Mouse (Mus musculus) adrenal gland, postnatal 4 days (tissue): ENCODE results near the gene Tob1. TPM values are rescaled to one million over a fixed set of nuclear protein-coding genes. Genes with fewer than 3 reads are reported as not detected.

ENCODE experiments used
- DNase-seq, 2 experiments: peaks; one replicate each; pipeline ENCODE4 v3.0.0; 2021 to 2022; ENCODE audit warnings: low spot score in 2 of 2, mixed read lengths in 2 of 2
- long read RNA-seq, 2 experiments: library from polyadenylated mRNA; stranded (forward); transcript quantifications; one replicate each; pipeline ENCODE4 v2.0.0; 2021
- total RNA-seq, 2 experiments: library from RNA; stranded (reverse); gene quantifications; 2 replicates each; pipeline ENCODE4 v1.2.3; 2021

Tob1 gene
- total RNA-seq = 100 to 1,000 TPM; 117 to 126 TPM
- long read RNA-seq, experiment 1, transcript Tob1-201 (2 exons, 2,288 nt) = major isoform, 162 of 173 reads
- long read RNA-seq, experiment 1, partial matches to known transcripts = 0 of 173 reads
- long read RNA-seq, experiment 1, other reads (novel, unspliced or antisense) = 11 of 173 reads
- long read RNA-seq, experiment 2, transcript Tob1-201 (2 exons, 2,288 nt) = major isoform, 221 of 227 reads
- long read RNA-seq, experiment 2, partial matches to known transcripts = 0 of 227 reads
- long read RNA-seq, experiment 2, other reads (novel, unspliced or antisense) = 6 of 227 reads

DNA sequence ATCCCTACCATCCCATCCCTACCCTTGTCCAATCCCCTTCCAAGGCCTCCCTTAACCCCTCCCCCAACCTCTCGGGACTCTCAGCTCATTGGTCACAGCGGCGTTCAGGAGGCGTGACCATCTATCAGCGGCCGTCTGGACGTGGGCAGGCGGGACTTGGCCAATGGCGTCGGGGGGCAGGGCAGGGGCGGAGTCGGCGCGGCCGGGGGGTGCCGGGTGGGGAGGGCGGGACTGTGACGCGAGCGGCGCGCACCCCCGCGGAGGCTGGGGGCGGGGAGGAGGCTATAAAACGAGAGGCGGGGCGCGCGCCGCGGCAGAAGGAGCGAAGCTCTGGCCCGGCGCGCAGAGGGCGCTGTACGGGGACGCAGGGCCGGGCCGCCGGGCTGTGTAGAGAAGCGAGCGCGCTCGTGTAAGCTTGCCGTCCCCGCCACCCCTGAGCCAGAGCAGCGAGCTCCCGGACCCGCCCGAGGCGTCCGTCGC, at the start of gene Tob1:
TSS of gene Tob1 (plus strand) at position 331 of the 480 bp plus-strand sequence.
- DNase-seq = peak; percentile 97 to 98

DNA sequence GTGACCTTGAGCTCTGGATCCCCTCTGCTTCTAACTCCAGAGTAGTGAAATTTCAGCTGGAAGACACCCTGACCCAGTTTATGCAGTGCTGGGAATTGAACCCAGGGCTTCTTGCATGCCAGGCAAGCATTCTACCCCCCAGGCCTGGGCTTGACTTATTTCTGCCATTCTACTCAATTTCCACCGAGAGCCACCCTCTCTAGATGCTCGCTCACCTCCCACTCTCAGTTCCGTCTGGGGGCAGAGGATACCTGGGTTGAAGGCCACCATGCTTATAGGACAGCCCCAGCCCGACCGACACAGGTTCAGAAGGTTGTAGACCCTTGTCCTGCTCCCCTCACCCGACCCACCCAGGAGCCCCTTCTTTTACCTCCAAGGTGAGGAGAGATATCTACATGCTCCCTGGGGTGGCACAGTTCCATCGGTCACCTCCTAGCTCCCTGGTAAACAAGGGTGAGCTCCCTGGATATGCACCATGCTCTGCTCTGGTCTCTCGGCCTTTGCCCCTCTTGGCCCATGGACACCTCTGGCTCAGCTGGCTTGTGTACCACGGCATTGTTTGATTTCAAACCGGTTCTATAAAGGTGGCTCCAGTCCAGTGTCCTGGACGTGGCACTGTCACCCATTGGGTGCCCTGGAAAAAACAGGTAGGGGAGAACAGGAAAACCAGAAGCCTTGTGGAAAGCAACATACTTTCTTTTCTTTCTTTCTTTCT, 49.2 kb upstream of the Tob1 start:
- DNase-seq = no peak

DNA sequence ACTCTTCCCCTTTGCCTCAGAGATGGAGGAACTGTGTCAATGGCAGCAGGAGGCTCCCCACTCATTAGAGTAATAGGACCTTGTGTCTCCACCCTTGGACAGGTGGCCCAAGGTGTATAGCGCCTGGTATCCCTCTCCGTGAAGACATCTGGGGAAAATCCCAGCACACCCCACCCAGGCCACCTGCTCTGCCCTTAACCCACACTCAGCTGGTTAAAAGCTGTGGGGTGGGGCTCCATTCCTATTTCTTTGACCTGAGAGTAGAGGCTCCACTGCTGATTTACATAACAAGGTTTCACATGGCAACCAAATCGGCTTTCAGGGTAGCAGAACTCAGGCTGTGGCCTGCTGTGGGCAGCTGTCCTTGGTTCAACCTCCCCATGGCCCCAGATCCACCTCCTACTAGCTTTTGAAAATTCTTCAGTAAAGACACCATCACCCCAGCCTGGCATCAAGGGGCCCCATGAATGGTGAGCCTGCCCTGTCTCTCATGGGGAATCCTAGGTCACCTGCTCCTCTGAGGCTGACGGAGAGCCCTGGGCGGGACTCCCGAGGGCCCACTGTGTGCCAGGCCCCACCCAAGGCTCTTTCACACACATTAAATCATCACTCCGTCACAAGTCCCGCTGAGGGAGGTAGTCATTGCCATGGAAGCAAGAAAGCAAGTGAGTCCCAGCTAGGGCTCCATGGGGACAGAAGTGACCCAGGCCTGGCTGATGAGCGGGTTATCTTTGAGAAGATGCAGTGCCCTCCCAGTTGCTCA, 48.1 kb upstream of the Tob1 start:
- DNase-seq = no peak

GRCm38 (mm10) chr11:94165745-94166144, 45.5 kb upstream of the Tob1 start:
- DNase-seq = no peak

- DNase-seq = no peak
Measured at GRCm38 (mm10) chr11:94168238-94168637, 43.0 kb upstream of the Tob1 start.

- no peak for DNase-seq
Measured at GRCm38 (mm10) chr11:94169596-94169995, 41.7 kb upstream of the Tob1 start.

DNA sequence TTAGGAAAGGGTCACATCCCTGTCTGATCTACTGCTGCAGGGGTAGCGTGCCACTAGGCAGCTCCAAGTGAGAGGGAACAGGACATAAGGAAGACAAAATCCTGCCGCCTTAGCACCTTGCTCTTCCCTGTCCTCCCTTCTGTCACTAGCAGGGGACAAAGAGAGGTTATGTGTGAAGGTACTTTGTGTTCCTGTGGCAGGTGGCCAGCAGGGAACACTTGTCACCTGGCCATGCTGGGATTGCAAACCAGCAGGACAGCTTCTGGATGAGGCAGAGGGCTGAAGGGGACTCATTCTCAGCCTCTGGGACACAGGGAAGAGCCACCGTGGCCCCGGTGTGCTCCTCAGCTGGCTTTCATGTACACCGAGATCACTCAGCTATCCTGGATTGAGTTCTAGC, 39.6 kb upstream of the Tob1 start:
- no peak for DNase-seq

DNA sequence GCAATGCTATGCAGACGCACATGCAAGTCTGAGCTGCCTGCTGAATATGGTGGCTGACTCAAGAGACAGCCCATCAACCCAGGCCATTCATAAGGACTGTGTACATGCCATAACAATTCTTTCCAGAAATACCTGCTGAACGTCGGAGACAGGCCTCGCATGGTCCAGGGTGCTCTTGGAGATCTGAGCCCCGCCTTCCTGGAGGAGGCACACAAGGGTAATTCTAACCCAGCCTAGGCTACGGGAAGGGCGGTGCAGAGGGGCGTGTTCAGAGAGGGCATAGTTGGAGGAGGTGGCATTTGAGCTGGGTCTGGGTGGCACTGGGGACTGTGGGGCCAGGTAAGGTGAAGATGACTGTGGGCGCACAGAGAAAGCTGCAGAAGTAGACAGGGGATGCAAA, 39.1 kb upstream of the Tob1 start:
- DNase-seq = no peak

DNA sequence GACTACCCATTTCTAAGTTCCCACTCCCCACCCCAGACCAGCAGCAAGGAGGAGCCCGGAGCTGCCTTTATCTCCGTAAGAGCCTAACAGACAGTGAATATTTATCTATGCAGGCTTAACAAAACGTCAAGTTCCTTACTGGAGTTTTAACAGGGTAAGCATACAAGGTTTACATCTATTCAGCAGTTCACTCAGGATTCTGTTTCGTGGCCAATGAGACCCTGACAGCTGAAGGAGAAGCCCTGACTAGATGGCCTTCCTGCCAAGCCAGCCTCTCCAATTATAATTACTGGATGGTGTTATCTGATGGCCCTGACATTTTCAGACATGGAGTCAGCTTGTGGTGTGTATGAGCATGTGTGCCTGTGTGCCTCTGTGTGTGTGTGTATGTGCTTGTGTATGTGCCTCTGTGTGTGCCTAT, 37.5 kb upstream of the Tob1 start:
- DNase-seq = no peak

DNA sequence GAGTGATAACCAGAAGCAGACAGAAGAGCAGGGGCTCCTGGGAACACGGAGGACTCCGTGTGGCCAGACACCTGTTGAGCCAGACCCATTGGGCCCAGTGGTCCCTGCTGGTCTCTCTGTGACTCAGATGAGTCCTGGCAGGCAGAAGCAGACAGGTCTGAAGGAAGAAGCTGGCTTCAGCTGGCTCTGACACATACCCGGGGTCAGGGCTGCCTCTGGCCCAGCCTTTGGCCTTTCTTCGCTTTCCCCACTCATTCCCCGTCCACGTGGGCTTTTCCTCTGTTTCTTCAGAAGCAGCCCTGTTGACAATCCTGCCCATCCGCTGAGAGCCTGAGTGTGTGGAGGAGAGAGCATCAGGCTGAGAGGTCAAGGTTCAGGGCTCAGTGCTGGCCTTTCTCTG, 36.0 kb upstream of the Tob1 start:
- DNase-seq = no peak

DNA sequence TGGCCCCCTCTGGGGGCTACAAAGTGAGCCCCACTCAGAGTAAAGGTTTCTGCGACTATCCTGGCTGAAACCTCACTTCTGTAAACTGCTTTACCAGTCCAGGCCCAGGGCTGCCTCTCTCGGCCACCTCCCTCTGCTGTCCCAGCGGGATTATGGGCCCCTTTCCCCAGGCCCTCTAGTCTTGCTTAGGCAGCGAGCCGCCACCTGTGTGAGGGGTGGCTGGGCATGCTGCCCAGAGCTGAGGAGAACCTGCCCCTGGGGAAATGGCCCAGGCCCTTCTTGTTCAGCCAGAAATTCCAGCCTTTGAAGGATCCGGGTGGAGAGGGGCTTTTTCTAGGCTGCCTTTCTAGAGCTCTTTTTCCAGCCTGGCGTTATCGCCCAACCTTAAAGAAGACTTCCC, 35.6 kb upstream of the Tob1 start:
- DNase-seq = no peak

DNA sequence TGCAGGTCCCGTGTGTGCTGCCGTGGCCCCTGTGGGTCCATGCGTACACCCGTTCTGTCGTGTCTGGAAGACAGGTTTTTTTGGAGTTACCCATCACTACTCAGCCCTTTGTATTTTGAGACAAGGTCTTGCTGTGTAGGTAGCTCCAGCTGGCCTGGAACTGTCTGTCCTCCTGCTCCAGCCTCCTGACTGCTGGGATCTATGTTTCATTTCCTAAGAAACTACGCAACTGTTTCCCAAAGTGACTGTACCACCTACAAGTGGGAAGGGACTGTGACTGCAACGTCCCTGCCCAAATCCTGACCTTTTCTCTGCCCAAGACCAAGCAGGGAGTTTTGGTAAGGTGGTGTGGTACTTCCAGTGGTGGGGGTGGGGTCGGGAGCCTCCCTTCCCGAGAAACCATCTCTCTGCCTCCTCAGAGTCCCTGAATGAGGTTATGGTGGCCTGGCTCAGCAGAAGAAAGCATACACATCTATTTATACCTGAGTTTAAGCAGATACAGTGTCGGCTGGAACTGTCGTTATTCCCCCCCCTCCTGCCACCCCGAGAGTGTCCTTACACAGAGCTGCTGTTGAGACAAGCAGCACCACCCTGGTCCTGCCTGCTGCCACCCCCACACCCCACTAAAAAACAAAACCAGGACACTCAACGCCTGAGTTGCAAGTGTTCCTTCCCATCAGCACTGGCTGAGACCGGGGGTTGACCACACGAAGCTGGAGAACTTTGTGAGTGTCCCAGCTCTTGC, 33.2 kb upstream of the Tob1 start:
- no peak for DNase-seq

DNA sequence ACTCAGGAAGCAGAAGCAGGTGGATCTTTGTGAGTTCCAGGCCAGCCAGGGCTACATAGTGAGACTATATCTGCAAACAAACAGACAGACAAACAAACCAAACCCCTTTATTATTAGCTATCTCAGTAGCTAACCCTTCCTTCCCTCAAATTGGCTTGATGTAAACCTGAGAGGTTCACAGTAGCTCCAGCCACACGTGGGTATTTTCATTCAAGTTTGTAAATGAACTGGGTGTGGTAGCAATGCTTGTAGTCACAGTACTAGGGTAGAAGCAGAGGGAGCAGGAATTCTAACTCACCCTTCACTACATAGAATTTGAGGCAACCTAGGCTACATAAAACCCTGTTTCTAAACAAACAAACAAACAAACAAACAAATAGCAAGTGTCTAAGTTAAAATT, 31.5 kb upstream of the Tob1 start:
- no peak for DNase-seq

- no peak for DNase-seq
Measured at GRCm38 (mm10) chr11:94180194-94180593, 31.1 kb upstream of the Tob1 start.

DNA sequence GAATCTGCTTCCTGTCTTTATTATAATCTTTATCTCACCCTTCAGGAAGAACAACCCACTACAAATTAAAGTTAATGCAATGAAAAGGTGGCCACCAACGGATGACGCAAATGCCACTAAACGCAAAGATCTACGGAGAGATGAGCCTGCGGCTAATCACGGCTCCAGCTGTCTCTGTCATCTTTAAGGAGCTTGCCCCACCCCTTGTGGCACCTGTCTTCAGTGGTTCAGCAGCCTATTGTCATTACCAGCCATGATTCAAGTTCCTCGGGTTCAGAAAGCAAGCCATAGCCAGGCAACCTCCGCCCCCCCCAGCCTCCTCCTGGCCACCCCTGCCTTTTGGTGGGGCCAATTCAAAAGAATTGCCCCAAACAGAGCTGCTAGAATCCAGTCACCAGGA, 29.6 kb upstream of the Tob1 start:
- DNase-seq = no peak

DNA sequence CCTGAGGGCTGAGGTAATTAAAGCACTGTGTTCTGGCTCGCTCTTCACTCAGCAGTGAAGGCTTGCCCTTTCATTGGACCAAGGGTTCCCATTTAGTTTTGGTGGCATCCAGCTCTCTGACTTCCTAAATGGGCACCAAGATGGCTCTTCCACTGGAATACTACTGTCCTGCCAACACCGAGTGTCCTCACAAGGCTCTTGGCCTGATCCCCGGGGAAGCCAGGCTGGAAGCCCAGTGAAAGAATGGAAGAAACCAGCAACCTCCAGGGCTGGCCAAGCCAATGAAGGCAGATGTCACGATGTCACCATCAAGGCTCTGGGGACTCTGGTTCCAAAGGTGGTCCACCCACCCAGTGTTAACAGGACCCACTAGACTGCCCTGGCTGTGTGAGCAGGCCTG, 28.5 kb upstream of the Tob1 start:
- no peak for DNase-seq

DNA sequence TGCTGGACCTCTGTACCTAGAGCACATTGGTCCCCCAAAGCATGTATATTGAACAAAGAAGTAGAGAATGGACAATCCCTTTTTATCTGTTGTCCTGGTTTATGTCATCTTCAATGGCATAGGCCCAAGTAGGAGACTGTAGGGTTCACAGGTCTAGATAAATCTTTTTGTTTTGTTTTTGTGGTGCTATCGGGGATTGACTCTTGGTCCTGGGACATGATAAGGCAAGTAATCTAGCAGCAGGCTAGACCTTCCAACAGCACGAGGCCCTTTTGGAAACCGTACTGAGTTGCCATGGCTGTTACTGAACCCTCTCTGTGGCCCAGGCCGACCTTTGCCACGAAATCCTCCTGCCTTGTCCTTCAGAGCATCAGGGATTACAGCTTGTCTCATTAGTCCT, 28.1 kb upstream of the Tob1 start:
- no peak for DNase-seq

DNA sequence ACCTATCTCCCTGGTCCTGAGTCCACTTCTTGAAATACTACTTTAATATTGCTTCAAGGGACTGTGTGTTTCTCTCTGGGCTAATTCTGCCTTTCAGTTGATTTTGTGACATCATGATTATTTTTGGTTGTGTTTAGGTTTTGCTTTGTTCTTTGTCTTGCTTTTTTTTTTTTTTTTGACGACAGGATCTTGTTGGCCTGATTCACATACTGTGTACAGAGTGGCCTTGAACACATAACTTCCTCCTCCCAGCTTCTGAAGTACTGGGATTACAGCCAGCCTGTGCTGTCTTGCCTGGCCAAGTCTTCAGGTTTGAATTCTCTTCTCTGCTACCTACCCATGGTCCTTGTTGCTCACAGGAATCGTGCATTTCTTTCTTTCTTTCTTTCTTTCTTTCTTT, 27.6 kb upstream of the Tob1 start:
- no peak for DNase-seq

- no peak for DNase-seq
Measured at GRCm38 (mm10) chr11:94189579-94189978, 21.7 kb upstream of the Tob1 start.

GRCm38 (mm10) chr11:94190665-94191064, 20.6 kb upstream of the Tob1 start:
- no peak for DNase-seq

DNA sequence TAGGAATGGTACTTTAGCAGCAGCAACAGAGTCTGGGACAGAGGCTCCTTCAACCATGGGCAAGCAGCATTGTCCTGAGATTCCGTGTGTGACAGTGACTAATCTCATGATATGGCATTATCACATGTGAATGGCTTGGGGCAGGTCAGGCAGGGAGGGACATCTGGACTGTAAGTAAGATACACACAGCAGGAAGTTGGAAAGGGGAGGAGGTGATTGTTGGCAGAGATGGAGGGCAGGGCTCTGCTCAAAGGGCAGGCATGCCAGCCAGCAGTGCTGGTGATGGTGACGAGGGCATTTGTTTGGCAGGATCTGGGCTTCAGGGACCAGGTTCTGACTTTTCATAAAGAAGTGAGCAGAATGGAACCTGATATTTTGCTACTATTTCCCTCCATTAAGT, 18.1 kb upstream of the Tob1 start:
- no peak for DNase-seq
